Mouse (Mus musculus): ENCODE measurements around the gene Col5a1. TPM values are rescaled to one million over a fixed set of nuclear protein-coding genes. Genes with fewer than 3 reads are reported as not detected.

Gene Col5a1
- polyA plus RNA-seq, 1 experiment from 2014 or later: 11.1 TPM

GRCm38 (mm10) chr2:28066686-28067085, 180.5 kb downstream of the Col5a1 start:
- no peak for DNase-seq (ENCODE audit: extremely low spot score, low spot score)
- H3K4me3 ChIP-seq: no peak overlapping the region
- WGBS: 83% methylated on average over 5 of the region's 5 CpGs
- no peaks in the 10 kb centered on the region for H3K9me3 ChIP-seq
- H3K4me1 ChIP-seq: 0 out of 2 replicates have a peak, but pooled peaks cover 3% of the 10 kb centered on the region
- no peaks in the 10 kb centered on the region for H3K36me3 ChIP-seq (replicated peaks)
- H3K27ac ChIP-seq: peak overlapping the region; percentile 51; the same call in 1 of the 2 replicates
- no peaks in the 10 kb centered on the region for H3K27me3 ChIP-seq (ENCODE audit: poor library complexity, severe bottlenecking)

GRCm38 (mm10) chr2:28067175-28067574, 180.9 kb downstream of the Col5a1 start:
- no peak overlapping the region for H3K4me3 ChIP-seq
- WGBS: 80% methylated on average over 6 of the region's 6 CpGs
- no peak overlapping the region for H3K27ac ChIP-seq
- H3K9me3 ChIP-seq: no peaks in the 10 kb centered on the region
- no peaks in the 10 kb centered on the region for H3K27me3 ChIP-seq (ENCODE audit: poor library complexity, severe bottlenecking)
- no peak for DNase-seq (ENCODE audit: extremely low spot score, low spot score)
- no peaks in the 10 kb centered on the region for H3K36me3 ChIP-seq (replicated peaks)
- 0 out of 2 replicates have a peak, but pooled peaks cover 3% of the 10 kb centered on the region for H3K4me1 ChIP-seq

GRCm38 (mm10) chr2:28067821-28068536, 181.8 kb downstream of the Col5a1 start:
- Histone ChIP-seq H3K27me3 (ENCODE audit: poor library complexity, severe bottlenecking) (no peaks in the 10 kb centered on the region), H3K9me3 (no peaks in the 10 kb centered on the region), H3K4me3 (no peak overlapping the region), H3K36me3 (replicated peaks) (no peaks in the 10 kb centered on the region), H3K4me1 (0 out of 2 replicates have a peak, but pooled peaks cover 3% of the 10 kb centered on the region), H3K27ac (peak overlapping the region; percentile 42)
- DNase-seq (ENCODE audit: extremely low spot score, low spot score): no peak
- WGBS: 90% methylated on average over 2 of the region's 2 CpGs

GRCm38 (mm10) chr2:28068537-28068878, 182.3 kb downstream of the Col5a1 start:
- no peaks in the 10 kb centered on the region for H3K27me3 ChIP-seq (ENCODE audit: poor library complexity, severe bottlenecking)
- H3K4me1 ChIP-seq: 0 out of 2 replicates have a peak, but pooled peaks cover 3% of the 10 kb centered on the region
- no peak overlapping the region for H3K4me3 ChIP-seq
- no peaks in the 10 kb centered on the region for H3K9me3 ChIP-seq
- no peak for DNase-seq (ENCODE audit: extremely low spot score, low spot score)
- WGBS: 90% methylated on average over 9 of the region's 9 CpGs
- peak overlapping the region; percentile 48 for H3K27ac ChIP-seq
- no peaks in the 10 kb centered on the region for H3K36me3 ChIP-seq (replicated peaks)

- Histone ChIP-seq H3K27ac (no peak overlapping the region), H3K36me3 (replicated peaks) (no peaks in the 10 kb centered on the region), H3K9me3 (no peaks in the 10 kb centered on the region), H3K4me3 (no peak overlapping the region), H3K4me1 (no peaks in the 10 kb centered on the region), H3K27me3 (ENCODE audit: poor library complexity, severe bottlenecking) (no peaks in the 10 kb centered on the region)
- DNase-seq (ENCODE audit: extremely low spot score, low spot score): no peak
- 85% methylated on average over 7 of the region's 7 CpGs for WGBS
These were observed 189.5 kb downstream of the Col5a1 start for GRCm38 (mm10) chr2:28075616-28076187.

- Histone ChIP-seq H3K36me3 (replicated peaks) (no peaks in the 10 kb centered on the region), H3K4me3 (no peak within 1 kb of the TSS), H3K4me1 (peaks cover 11% of the 10 kb centered on the region), H3K27ac (no peak within 1 kb of the TSS), H3K27me3 (ENCODE audit: poor library complexity, severe bottlenecking) (no peaks in the 10 kb centered on the region), H3K9me3 (no peaks in the 10 kb centered on the region)
- 93% methylated on average over 3 of the region's 3 CpGs for WGBS
- no peak for DNase-seq (ENCODE audit: extremely low spot score, low spot score)
These were observed 198.5 kb downstream of the Col5a1 start, which contains the start of gene Fcnb for GRCm38 (mm10) chr2:28084768-28085167. Gene Fcnb (minus strand): TSS chr2:28084885.

- H3K27me3 ChIP-seq (ENCODE audit: poor library complexity, severe bottlenecking): no peaks in the 10 kb centered on the region
- WGBS: 85% methylated on average over 10 of the region's 10 CpGs
- no peaks in the 10 kb centered on the region for H3K36me3 ChIP-seq (replicated peaks)
- peaks cover 22% of the 10 kb centered on the region for H3K4me1 ChIP-seq
- H3K4me3 ChIP-seq: no peak overlapping the region
- no peak overlapping the region for H3K27ac ChIP-seq
- H3K9me3 ChIP-seq: no peaks in the 10 kb centered on the region
- DNase-seq (ENCODE audit: extremely low spot score, low spot score): no peak
These were observed 199.9 kb downstream of the Col5a1 start for GRCm38 (mm10) chr2:28086112-28086511.

- Histone ChIP-seq H3K4me1 (peaks cover 25% of the 10 kb centered on the region), H3K27ac (no peak overlapping the region), H3K27me3 (ENCODE audit: poor library complexity, severe bottlenecking) (no peaks in the 10 kb centered on the region), H3K9me3 (no peaks in the 10 kb centered on the region), H3K36me3 (replicated peaks) (no peaks in the 10 kb centered on the region), H3K4me3 (no peak overlapping the region)
- no peak for DNase-seq (ENCODE audit: extremely low spot score, low spot score)
- WGBS: 84% methylated on average over 5 of the region's 5 CpGs
These were observed 202.9 kb downstream of the Col5a1 start for GRCm38 (mm10) chr2:28089095-28089494.

Other genes with a start within 250 kb of the Col5a1 start
- gene Rxra, start 210.0 kb upstream of the Col5a1 start, polyA plus RNA-seq (2016; fragmentation: Nextera tagmentation; extraction: Ambion mirVana): 7.7 and 7.8 TPM in 2 replicates
- gene Fcnb, start 198.5 kb downstream of the Col5a1 start, polyA plus RNA-seq (2016; fragmentation: Nextera tagmentation; extraction: Ambion mirVana): not detected in 2 replicates

Measured in forebrain, embryonic 10.5 days (tissue).